Mouse (Mus musculus) neutrophil, adult 65 days (primary cell): ENCODE data around the gene Rbmxl1. TPM values are rescaled to one million over a fixed set of nuclear protein-coding genes. Genes with fewer than 3 reads are reported as not detected.

Experiments used
- total RNA-seq: library from RNA; stranded (reverse); gene quantifications from 2 replicates; pipeline ENCODE4 v1.2.4, GENCODE M21; 2023

Rbmxl1 gene
- 33.4 and 34.0 TPM in 2 replicates for total RNA-seq

GRCm38 (mm10) chr8:78508719-78509272 is at the start of gene Rbmxl1:
Rbmxl1 (minus strand) TSS chr8:78508898.

GRCm38 (mm10) chr8:78509273-78510031 is 754 bp upstream of the Rbmxl1 start, which contains the start of gene Slc10a7:
Slc10a7 (plus strand) TSS chr8:78509346.

Other genes starting within 250 kb of the Rbmxl1 start
- gene Pou4f2, start 72.3 kb downstream of the Rbmxl1 start, total RNA-seq = not detected in 2 replicates
- 14.2 and 22.9 TPM in 2 replicates for gene Slc10a7, start 448 bp upstream of the Rbmxl1 start, total RNA-seq